Mouse (Mus musculus): ENCODE data around the gene Dnajb8. TPM values are rescaled to one million over a fixed set of nuclear protein-coding genes. Genes with fewer than 3 reads are reported as not detected.
A peak's percentile ranks its signal among the peaks of the same experiment; 100 is the strongest.

Dnajb8 gene
- total RNA-seq (2014; rRNA removed) (not detected in 2 replicates), polyA plus RNA-seq (2015; fragmentation: Nextera tagmentation; extraction: Ambion mirVana) (not detected in 2 replicates)

- TF ChIP-seq CTCF (IDR thresholded peaks at IDR 0.05): no peak
- WGBS: 44% methylated on average over 10 of the region's 10 CpGs
- Histone ChIP-seq H3K9ac (replicated peaks; ENCODE audit: low read length, poor library complexity, severe bottlenecking) (no peak within 1 kb of the TSS), H3K4me2 (ENCODE audit: low read depth, low read length, poor library complexity, severe bottlenecking) (no peak within 1 kb of the TSS), H3K27me3 (ENCODE audit: insufficient read depth, low read length) (no peaks in the 10 kb centered on the region), H3K36me3 (ENCODE audit: insufficient read depth, low read length) (no peaks in the 10 kb centered on the region), H3K9me3 (ENCODE audit: low read length) (no peaks in the 10 kb centered on the region), H3K4me3 (ENCODE audit: low read depth, low read length) (no peak within 1 kb of the TSS), H3K27ac (ENCODE audit: low read depth, low read length) (no peak within 1 kb of the TSS), H3K4me1 (ENCODE audit: insufficient read depth, low read length) (no peaks in the 10 kb centered on the region)
- ATAC-seq (ENCODE audit: low FRiP score): no peak
- DNase-seq (ENCODE audit: low spot score): no peak
These were observed at the start of gene Dnajb8 for GRCm38 (mm10) chr6:88221968-88222367. Gene Dnajb8 (plus strand): TSS chr6:88222268.

GRCm38 (mm10) chr6:88174191-88174590 is 47.9 kb upstream of the Dnajb8 start:
- Histone ChIP-seq H3K4me3 (ENCODE audit: low read depth, low read length) (no peak overlapping the region), H3K27ac (ENCODE audit: low read depth, low read length) (no peak overlapping the region), H3K9me3 (ENCODE audit: low read length) (no peaks in the 10 kb centered on the region), H3K27me3 (ENCODE audit: insufficient read depth, low read length) (no peaks in the 10 kb centered on the region), H3K4me2 (ENCODE audit: low read depth, low read length, poor library complexity, severe bottlenecking) (no peak overlapping the region), H3K4me1 (ENCODE audit: insufficient read depth, low read length) (no peaks in the 10 kb centered on the region), H3K36me3 (ENCODE audit: insufficient read depth, low read length) (no peaks in the 10 kb centered on the region), H3K9ac (replicated peaks; ENCODE audit: low read length, poor library complexity, severe bottlenecking) (no peak overlapping the region)
- WGBS: 93% methylated on average over 3 of the region's 3 CpGs
- ATAC-seq (ENCODE audit: low FRiP score) (no peak), DNase-seq (ENCODE audit: low spot score) (no peak)
- no peak for TF ChIP-seq CTCF (IDR thresholded peaks at IDR 0.05)

GRCm38 (mm10) chr6:88174676-88175075 is 47.4 kb upstream of the Dnajb8 start:
- TF ChIP-seq CTCF (IDR thresholded peaks at IDR 0.05): no peak
- ATAC-seq (ENCODE audit: low FRiP score) (no peak), DNase-seq (ENCODE audit: low spot score) (no peak)
- H3K4me2 ChIP-seq (ENCODE audit: low read depth, low read length, poor library complexity, severe bottlenecking): no peak overlapping the region
- no peak overlapping the region for H3K27ac ChIP-seq (ENCODE audit: low read depth, low read length)
- no peaks in the 10 kb centered on the region for H3K27me3 ChIP-seq (ENCODE audit: insufficient read depth, low read length)
- H3K9ac ChIP-seq (replicated peaks; ENCODE audit: low read length, poor library complexity, severe bottlenecking): no peak overlapping the region
- H3K36me3 ChIP-seq (ENCODE audit: insufficient read depth, low read length): no peaks in the 10 kb centered on the region
- H3K9me3 ChIP-seq (ENCODE audit: low read length): no peaks in the 10 kb centered on the region
- no peak overlapping the region for H3K4me3 ChIP-seq (ENCODE audit: low read depth, low read length)
- WGBS: 89% methylated on average over 2 of the region's 2 CpGs
- H3K4me1 ChIP-seq (ENCODE audit: insufficient read depth, low read length): no peaks in the 10 kb centered on the region

GRCm38 (mm10) chr6:88184671-88185070 is 37.4 kb upstream of the Dnajb8 start:
- Histone ChIP-seq H3K4me2 (ENCODE audit: low read depth, low read length, poor library complexity, severe bottlenecking) (no peak overlapping the region), H3K27me3 (ENCODE audit: insufficient read depth, low read length) (peaks cover 14% of the 10 kb centered on the region; the same call in 1 of the 2 replicates), H3K4me3 (ENCODE audit: low read depth, low read length) (no peak overlapping the region), H3K9ac (replicated peaks; ENCODE audit: low read length, poor library complexity, severe bottlenecking) (no peak overlapping the region), H3K27ac (ENCODE audit: low read depth, low read length) (no peak overlapping the region), H3K36me3 (ENCODE audit: insufficient read depth, low read length) (no peaks in the 10 kb centered on the region), H3K9me3 (ENCODE audit: low read length) (no peaks in the 10 kb centered on the region), H3K4me1 (ENCODE audit: insufficient read depth, low read length) (0 out of 2 replicates have a peak, but pooled peaks cover under 1% of the 10 kb centered on the region)
- TF ChIP-seq CTCF (IDR thresholded peaks at IDR 0.05): no peak
- ATAC-seq (ENCODE audit: low FRiP score) (no peak), DNase-seq (ENCODE audit: low spot score) (no peak)
- WGBS: 82% methylated on average over 4 of the region's 4 CpGs

GRCm38 (mm10) chr6:88188148-88188547 is 33.9 kb upstream of the Dnajb8 start:
- no peak for TF ChIP-seq CTCF (IDR thresholded peaks at IDR 0.05)
- peaks cover 36% of the 10 kb centered on the region for H3K27me3 ChIP-seq (ENCODE audit: insufficient read depth, low read length)
- no peak overlapping the region for H3K9ac ChIP-seq (replicated peaks; ENCODE audit: low read length, poor library complexity, severe bottlenecking)
- DNase-seq (ENCODE audit: low spot score): no peak
- no peaks in the 10 kb centered on the region for H3K9me3 ChIP-seq (ENCODE audit: low read length)
- H3K36me3 ChIP-seq (ENCODE audit: insufficient read depth, low read length): no peaks in the 10 kb centered on the region
- H3K4me3 ChIP-seq (ENCODE audit: low read depth, low read length): no peak overlapping the region
- WGBS: 77% methylated on average over 6 of the region's 6 CpGs
- H3K4me1 ChIP-seq (ENCODE audit: insufficient read depth, low read length): 0 out of 2 replicates have a peak, but pooled peaks cover 2% of the 10 kb centered on the region
- ATAC-seq (ENCODE audit: low FRiP score): no peak
- no peak overlapping the region for H3K4me2 ChIP-seq (ENCODE audit: low read depth, low read length, poor library complexity, severe bottlenecking)
- H3K27ac ChIP-seq (ENCODE audit: low read depth, low read length): no peak overlapping the region

GRCm38 (mm10) chr6:88189312-88190042 is 32.6 kb upstream of the Dnajb8 start:
- H3K27ac ChIP-seq (ENCODE audit: low read depth, low read length): no peak overlapping the region
- ATAC-seq (ENCODE audit: low FRiP score) (peak; percentile 69), DNase-seq (ENCODE audit: low spot score) (peak; percentile 64)
- TF ChIP-seq CTCF (IDR thresholded peaks at IDR 0.05): peak; percentile 87
- WGBS: 2% methylated on average over 55 of the region's 56 CpGs
- H3K4me1 ChIP-seq (ENCODE audit: insufficient read depth, low read length): 0 out of 2 replicates have a peak, but pooled peaks cover 2% of the 10 kb centered on the region
- no peaks in the 10 kb centered on the region for H3K9me3 ChIP-seq (ENCODE audit: low read length)
- H3K36me3 ChIP-seq (ENCODE audit: insufficient read depth, low read length): no peaks in the 10 kb centered on the region
- peaks cover 40% of the 10 kb centered on the region for H3K27me3 ChIP-seq (ENCODE audit: insufficient read depth, low read length)
- peak overlapping the region; percentile 44 for H3K9ac ChIP-seq (replicated peaks; ENCODE audit: low read length, poor library complexity, severe bottlenecking)
- peak overlapping the region; percentile 65 for H3K4me2 ChIP-seq (ENCODE audit: low read depth, low read length, poor library complexity, severe bottlenecking)
- H3K4me3 ChIP-seq (ENCODE audit: low read depth, low read length): peak overlapping the region; percentile 47

Measured in midbrain, postnatal 0 days (tissue).